Mouse (Mus musculus): ENCODE data around the gene Fbln5. TPM values are rescaled to one million over a fixed set of nuclear protein-coding genes. Genes with fewer than 3 reads are reported as not detected.

The Fbln5 gene
- 44.9 TPM for polyA plus RNA-seq (2012; fragmentation: generic; extraction: Trizol)

DNA sequence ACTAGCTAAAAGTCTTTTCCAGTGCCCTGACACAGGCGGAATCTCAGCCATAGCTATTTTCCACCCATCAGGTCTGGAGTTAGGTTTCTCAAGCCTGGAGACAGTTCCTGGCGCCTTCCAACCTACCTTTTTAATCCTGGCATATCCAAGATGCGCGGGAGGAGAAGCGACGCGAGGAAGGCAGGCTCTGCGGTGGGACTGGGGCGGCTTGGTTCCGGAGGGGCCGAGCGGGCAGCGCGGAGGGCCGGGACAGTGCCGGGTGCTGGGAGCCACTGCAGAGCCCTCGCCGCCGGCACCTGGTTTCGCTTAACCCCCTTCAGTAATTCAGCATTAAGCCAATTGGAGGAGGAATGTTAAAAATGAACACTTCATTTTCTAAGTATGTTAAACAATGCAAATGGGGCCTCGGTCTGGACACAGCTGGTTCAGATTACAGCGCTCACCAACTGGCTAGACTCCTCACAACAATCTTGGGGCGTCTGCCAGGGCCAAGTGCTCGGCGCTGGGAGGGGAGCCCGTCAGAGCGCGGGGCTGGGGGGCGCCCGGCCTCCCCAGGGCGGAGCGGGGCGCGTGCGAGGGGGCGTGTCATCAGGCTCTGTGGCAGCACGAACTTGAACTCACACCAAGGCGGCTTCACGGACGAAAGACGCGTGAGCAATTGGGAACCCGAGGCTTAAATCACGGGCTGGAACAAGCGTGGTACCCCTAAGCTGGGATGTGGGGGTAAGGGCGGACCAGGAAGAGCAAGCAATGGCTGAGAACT is at the start of gene Fbln5:
Gene Fbln5, minus strand, starts transcription at position 448 of the 763 bp plus-strand sequence.
- TF ChIP-seq MYOG (IDR thresholded peaks at IDR 0.05; ENCODE audit: control insufficient read depth in 1 of 3, insufficient read depth in 1 of 3, insufficient read length in 2 of 3, low read depth in 2 of 3) (peak in 1 of 3 experiments; percentile 32), POLR2A (IDR thresholded peaks at IDR 0.05; ENCODE audit: insufficient read length, low read depth) (peak; percentile 7), MYOD1 (IDR thresholded peaks at IDR 0.05; ENCODE audit: control insufficient read depth in 1 of 3, insufficient read length in 2 of 3, low read depth in 2 of 3) (peak in 1 of 3 experiments; percentile 1), REST (IDR thresholded peaks at IDR 0.05; ENCODE audit: insufficient read depth, insufficient read length) (no peak), POLR2AphosphoS2 (IDR thresholded peaks at IDR 0.05; ENCODE audit: insufficient read length, low read depth) (no peak)
- H3K36me3 ChIP-seq (ENCODE audit: control insufficient read depth, insufficient read depth), result no peaks in the 10 kb centered on the region
- H3K27me3 ChIP-seq (ENCODE audit: control insufficient read depth, insufficient read depth, insufficient read length), result no peaks in the 10 kb centered on the region
- peak within 1 kb of the TSS; percentile 98 for H3K4me2 ChIP-seq (ENCODE audit: low read depth)
- H3K4me3 ChIP-seq, result peak within 1 kb of the TSS; percentile 43
- peak within 1 kb of the TSS; percentile 29 for H3ac ChIP-seq (ENCODE audit: control insufficient read depth, insufficient read length)
- H3K79me2 ChIP-seq (ENCODE audit: control insufficient read depth, insufficient read depth), result no peaks in the 10 kb centered on the region

DNA sequence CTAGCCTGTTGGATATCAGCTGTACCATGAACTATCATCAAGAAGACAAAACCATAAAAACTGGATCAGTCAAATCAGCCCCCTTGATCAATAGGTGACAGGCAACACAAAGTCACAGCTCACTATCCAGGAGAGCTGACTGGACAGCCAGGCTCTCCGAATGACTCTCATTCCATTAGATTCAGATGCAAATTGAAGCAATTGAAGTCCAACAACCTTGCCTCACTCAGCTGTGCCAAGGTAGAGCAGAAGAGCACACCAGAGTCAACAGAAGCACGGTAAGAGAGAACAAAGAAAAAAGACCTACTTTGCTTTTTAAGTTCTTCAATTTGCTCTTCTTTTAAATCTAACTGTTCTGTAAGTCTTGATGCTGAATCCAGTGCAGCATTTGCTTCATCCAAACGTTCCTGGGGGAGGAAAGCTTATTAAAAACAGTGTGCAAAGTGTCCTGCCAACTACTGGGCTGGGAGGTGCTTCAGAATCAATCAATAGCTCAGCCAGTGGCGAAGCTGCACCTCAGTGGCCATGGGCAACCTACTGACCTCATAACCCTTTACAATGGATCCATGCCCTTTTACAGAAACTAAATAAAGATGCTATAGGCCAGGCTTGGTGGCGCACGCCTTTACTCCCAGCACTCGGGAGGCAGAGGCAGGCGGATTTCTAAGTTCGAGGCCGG is 43.6 kb upstream of the Fbln5 start:
- Histone ChIP-seq H3ac (ENCODE audit: control insufficient read depth, insufficient read length) (no peak overlapping the region), H3K79me2 (ENCODE audit: control insufficient read depth, insufficient read depth) (no peaks in the 10 kb centered on the region), H3K4me2 (ENCODE audit: low read depth) (no peak overlapping the region), H3K27me3 (ENCODE audit: control insufficient read depth, insufficient read depth, insufficient read length) (no peaks in the 10 kb centered on the region), H3K4me3 (no peak overlapping the region), H3K36me3 (ENCODE audit: control insufficient read depth, insufficient read depth) (peaks cover 25% of the 10 kb centered on the region)
- no peak for TF ChIP-seq MYOG (IDR thresholded peaks at IDR 0.05; ENCODE audit: control insufficient read depth in 1 of 3, insufficient read depth in 1 of 3, insufficient read length in 2 of 3, low read depth in 2 of 3)
- no peak for TF ChIP-seq CEBPB (IDR thresholded peaks at IDR 0.05; ENCODE audit: insufficient read depth, poor library complexity, severe bottlenecking)
- TF ChIP-seq MYOD1 (IDR thresholded peaks at IDR 0.05; ENCODE audit: control insufficient read depth in 1 of 3, insufficient read length in 2 of 3, low read depth in 2 of 3), result no peak
- TF ChIP-seq TCF12 (IDR thresholded peaks at IDR 0.05; ENCODE audit: insufficient read depth, poor library complexity, severe bottlenecking), result no peak
- no peak for TF ChIP-seq USF1 (IDR thresholded peaks at IDR 0.05; ENCODE audit: low read depth)
- TF ChIP-seq MAX (IDR thresholded peaks at IDR 0.05; ENCODE audit: low read depth), result no peak
- TF ChIP-seq REST (IDR thresholded peaks at IDR 0.05; ENCODE audit: insufficient read depth, insufficient read length), result no peak
- no peak for TF ChIP-seq E2F4 (IDR thresholded peaks at IDR 0.05; ENCODE audit: insufficient read depth)
- no peak for TF ChIP-seq TCF3 (IDR thresholded peaks at IDR 0.05; ENCODE audit: insufficient read length, low read depth)
- no peak for TF ChIP-seq POLR2AphosphoS2 (IDR thresholded peaks at IDR 0.05; ENCODE audit: insufficient read length, low read depth)
- no peak for TF ChIP-seq SRF (IDR thresholded peaks at IDR 0.05; ENCODE audit: control insufficient read depth, insufficient read length, low read depth)
- no peak for TF ChIP-seq POLR2A (IDR thresholded peaks at IDR 0.05; ENCODE audit: insufficient read length, low read depth)

DNA sequence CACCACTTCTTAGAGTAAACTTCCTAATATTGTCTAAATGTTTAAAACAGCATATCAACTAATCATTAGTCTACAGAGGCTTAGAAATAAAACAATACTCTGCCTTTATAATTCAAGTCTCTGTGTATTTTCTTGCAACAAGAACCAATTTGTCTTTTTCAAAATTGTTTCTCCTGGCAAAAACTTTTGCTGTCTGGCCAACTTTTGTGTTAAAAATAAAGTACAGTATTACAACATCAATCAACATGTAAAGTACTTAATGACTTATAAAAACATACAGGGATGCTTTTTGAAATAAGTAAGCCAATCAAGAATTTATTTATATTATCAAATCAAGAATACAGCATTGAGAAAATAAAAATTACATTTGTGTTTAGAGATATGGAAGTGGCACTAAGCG is 41.4 kb upstream of the Fbln5 start:
- Histone ChIP-seq H3ac (ENCODE audit: control insufficient read depth, insufficient read length) (no peak overlapping the region), H3K4me2 (ENCODE audit: low read depth) (no peak overlapping the region), H3K4me3 (no peak overlapping the region), H3K36me3 (ENCODE audit: control insufficient read depth, insufficient read depth) (peaks cover 13% of the 10 kb centered on the region), H3K79me2 (ENCODE audit: control insufficient read depth, insufficient read depth) (no peaks in the 10 kb centered on the region), H3K27me3 (ENCODE audit: control insufficient read depth, insufficient read depth, insufficient read length) (no peaks in the 10 kb centered on the region)
- TF ChIP-seq POLR2AphosphoS2 (IDR thresholded peaks at IDR 0.05; ENCODE audit: insufficient read length, low read depth) (no peak), E2F4 (IDR thresholded peaks at IDR 0.05; ENCODE audit: insufficient read depth) (no peak), CEBPB (IDR thresholded peaks at IDR 0.05; ENCODE audit: insufficient read depth, poor library complexity, severe bottlenecking) (no peak), MYOD1 (IDR thresholded peaks at IDR 0.05; ENCODE audit: control insufficient read depth in 1 of 3, insufficient read length in 2 of 3, low read depth in 2 of 3) (no peak), TCF12 (IDR thresholded peaks at IDR 0.05; ENCODE audit: insufficient read depth, poor library complexity, severe bottlenecking) (no peak), MYOG (IDR thresholded peaks at IDR 0.05; ENCODE audit: control insufficient read depth in 1 of 3, insufficient read depth in 1 of 3, insufficient read length in 2 of 3, low read depth in 2 of 3) (no peak), POLR2A (IDR thresholded peaks at IDR 0.05; ENCODE audit: insufficient read length, low read depth) (no peak), USF1 (IDR thresholded peaks at IDR 0.05; ENCODE audit: low read depth) (no peak), SRF (IDR thresholded peaks at IDR 0.05; ENCODE audit: control insufficient read depth, insufficient read length, low read depth) (no peak), TCF3 (IDR thresholded peaks at IDR 0.05; ENCODE audit: insufficient read length, low read depth) (no peak), REST (IDR thresholded peaks at IDR 0.05; ENCODE audit: insufficient read depth, insufficient read length) (no peak)

DNA sequence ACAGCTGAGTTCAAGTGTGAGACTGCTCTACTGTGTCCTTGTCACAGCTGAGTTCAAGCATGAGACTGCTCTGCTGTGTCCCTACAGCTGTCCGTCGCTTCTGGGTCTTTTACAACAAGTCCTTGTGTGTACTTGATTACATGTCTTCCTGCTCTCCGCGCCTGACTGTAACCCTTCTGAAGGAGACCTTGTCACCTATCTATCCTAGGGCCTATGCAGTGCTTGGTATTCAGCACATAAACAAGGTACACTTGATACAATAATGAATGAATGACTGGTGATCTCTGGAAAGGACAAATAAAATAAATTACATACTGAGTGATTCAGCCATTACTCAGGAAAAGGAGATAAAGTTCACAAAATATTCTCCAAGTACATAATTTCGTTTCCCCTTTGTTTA is 39.2 kb upstream of the Fbln5 start:
- Histone ChIP-seq H3K4me3 (no peak overlapping the region), H3K36me3 (ENCODE audit: control insufficient read depth, insufficient read depth) (peaks cover 7% of the 10 kb centered on the region)
- TF ChIP-seq MAX (IDR thresholded peaks at IDR 0.05; ENCODE audit: low read depth) (no peak), CEBPB (IDR thresholded peaks at IDR 0.05; ENCODE audit: insufficient read depth, poor library complexity, severe bottlenecking) (no peak), TCF3 (IDR thresholded peaks at IDR 0.05; ENCODE audit: insufficient read length, low read depth) (no peak), SRF (IDR thresholded peaks at IDR 0.05; ENCODE audit: control insufficient read depth, insufficient read length, low read depth) (no peak), USF1 (IDR thresholded peaks at IDR 0.05; ENCODE audit: low read depth) (no peak), POLR2AphosphoS2 (IDR thresholded peaks at IDR 0.05; ENCODE audit: insufficient read length, low read depth) (no peak), MYOG (IDR thresholded peaks at IDR 0.05; ENCODE audit: control insufficient read depth in 1 of 3, insufficient read depth in 1 of 3, insufficient read length in 2 of 3, low read depth in 2 of 3) (no peak), E2F4 (IDR thresholded peaks at IDR 0.05; ENCODE audit: insufficient read depth) (no peak), TCF12 (IDR thresholded peaks at IDR 0.05; ENCODE audit: insufficient read depth, poor library complexity, severe bottlenecking) (no peak), POLR2A (IDR thresholded peaks at IDR 0.05; ENCODE audit: insufficient read length, low read depth) (no peak), MYOD1 (IDR thresholded peaks at IDR 0.05; ENCODE audit: control insufficient read depth in 1 of 3, insufficient read length in 2 of 3, low read depth in 2 of 3) (no peak), REST (IDR thresholded peaks at IDR 0.05; ENCODE audit: insufficient read depth, insufficient read length) (no peak)

More for the DNA sequence above, 39.2 kb upstream of the Fbln5 start:
- no peaks in the 10 kb centered on the region for H3K27me3 ChIP-seq (ENCODE audit: control insufficient read depth, insufficient read depth, insufficient read length)
- no peaks in the 10 kb centered on the region for H3K79me2 ChIP-seq (ENCODE audit: control insufficient read depth, insufficient read depth)
- no peak overlapping the region for H3K4me2 ChIP-seq (ENCODE audit: low read depth)
- H3ac ChIP-seq (ENCODE audit: control insufficient read depth, insufficient read length), result no peak overlapping the region
